Mouse (Mus musculus): ENCODE measurements around the gene Emc10.

- TF ChIP-seq TAL1 (IDR thresholded peaks at IDR 0.05; ENCODE audit: low read length) (no peak), GATA1 (IDR thresholded peaks at IDR 0.05; ENCODE audit: low read length) (no peak; the same call in 1 of the 2 replicates)
Measured at GRCm38 (mm10) chr7:44472961-44473646, 23.2 kb downstream of the Emc10 start.

Measured in erythroblast, embryonic 14.5 days (primary cell).